Mouse (Mus musculus) liver, adult 2 months (tissue): Measurements from ENCODE around the gene Aff3. TPM values are rescaled to one million over a fixed set of nuclear protein-coding genes. Genes with fewer than 3 reads are reported as not detected.

Source experiments
- DNase-seq: peaks from one replicate; pipeline ENCODE4 v3.0.0-alpha.2; 2011; ENCODE audit warnings: low read depth, low spot score; ENCODE audit errors: extremely low read depth
- H3K27ac ChIP-seq: fragments of 200-500 bp; replicated peaks from 2 replicates; pipeline ENCODE4 v1.5.1; 2012; ENCODE audit warnings: low read depth, mild to moderate bottlenecking, control low read depth, inconsistent platforms, low read length; ENCODE audit not compliant: insufficient read depth
- H3K27me3 ChIP-seq: fragments of 200-500 bp; 2 replicates; pipeline ENCODE4 v1.6.1; 2012; ENCODE audit warnings: mild to moderate bottlenecking, moderate library complexity, low read length, inconsistent platforms; ENCODE audit not compliant: control insufficient read depth, insufficient read depth
- H3K36me3 ChIP-seq: fragments of 200-500 bp; 2 replicates; pipeline ENCODE4 v1.6.1; 2012; ENCODE audit warnings: low read length, inconsistent platforms; ENCODE audit not compliant: control insufficient read depth, insufficient read depth
- H3K4me1 ChIP-seq: fragments of 200-500 bp; 2 replicates; pipeline ENCODE4 v1.6.1; 2011; ENCODE audit warnings: low read length; ENCODE audit not compliant: control insufficient read depth, insufficient read depth
- H3K4me3 ChIP-seq: fragments of 200-500 bp; 2 replicates; pipeline ENCODE4 v1.5.1; 2011; ENCODE audit warnings: low read depth, mild to moderate bottlenecking, control low read depth, low read length, moderate library complexity; ENCODE audit not compliant: insufficient read depth
- H3K79me2 ChIP-seq: fragments of 200-500 bp; 2 replicates; pipeline ENCODE4 v1.6.1; 2012; ENCODE audit warnings: inconsistent platforms, mild to moderate bottlenecking, low read length, moderate library complexity; ENCODE audit not compliant: control insufficient read depth, insufficient read depth
- H3K9ac ChIP-seq: fragments of 200-500 bp; 2 replicates; pipeline ENCODE4 v1.6.1; 2012; ENCODE audit warnings: low read depth, mild to moderate bottlenecking, control low read depth, inconsistent platforms, low read length
- CTCF ChIP-seq: fragments of 200-500 bp; IDR thresholded peaks from 2 replicates; pipeline ENCODE4 v1.5.1; 2011; ENCODE audit warnings: low read depth, low read length, control low read depth
- POLR2A ChIP-seq: fragments of 200-500 bp; IDR thresholded peaks from 2 replicates; pipeline ENCODE4 v1.6.1; 2011; ENCODE audit warnings: low read length, control low read depth; ENCODE audit not compliant: insufficient read depth; ENCODE audit errors: extremely low read depth
- WGBS: fragments of 180-500 bp; shearing (Covaris S2); methylation state at CpG from one replicate; pipeline ENCODE4 v1.1.7; 2018; 5-methylcytosine and 5-hydroxymethylcytosine counted together
- polyA plus RNA-seq: library from polyadenylated mRNA; depleted of rRNA; stranded (reverse); fragments of >200 nt; gene quantifications from 2 replicates; pipeline ENCODE4 v1.2.3, GENCODE M21; 2012
- total RNA-seq: library from RNA; depleted of rRNA; stranded (reverse); fragments of >200 nt; gene quantifications from 2 replicates; pipeline ENCODE4 v1.2.3, GENCODE M21; 2014

Gene Aff3
- total and polyA plus RNA-seq, 2 experiments: 0.18 to 0.28 TPM

- Histone ChIP-seq H3K9ac (no peak overlapping the region), H3K4me1 (no peaks in the 10 kb centered on the region), H3K79me2 (no peaks in the 10 kb centered on the region), H3K27me3 (no peaks in the 10 kb centered on the region), H3K4me3 (no peak overlapping the region), H3K27ac (no peak overlapping the region), H3K36me3 (no peaks in the 10 kb centered on the region)
- WGBS: 75% methylated on average over 5 of the region's 5 CpGs
- no peak for TF ChIP-seq CTCF
- no peak for TF ChIP-seq POLR2A
- no peak for DNase-seq
Observed at GRCm38 (mm10) chr1:38671019-38671418, 6.3 kb upstream of the Aff3 start.

GRCm38 (mm10) chr1:38668327-38668726 is 3.6 kb upstream of the Aff3 start:
- Histone ChIP-seq H3K4me1 (no peaks in the 10 kb centered on the region), H3K79me2 (no peaks in the 10 kb centered on the region), H3K36me3 (no peaks in the 10 kb centered on the region), H3K27me3 (no peaks in the 10 kb centered on the region), H3K27ac (no peak overlapping the region), H3K4me3 (no peak overlapping the region), H3K9ac (no peak overlapping the region)
- TF ChIP-seq POLR2A (no peak), CTCF (no peak)
- DNase-seq: no peak
- WGBS: 86% methylated on average over 10 of the region's 10 CpGs

GRCm38 (mm10) chr1:38667892-38668291 is 3.1 kb upstream of the Aff3 start:
- Histone ChIP-seq H3K79me2 (no peaks in the 10 kb centered on the region), H3K4me3 (no peak overlapping the region), H3K27me3 (no peaks in the 10 kb centered on the region), H3K4me1 (no peaks in the 10 kb centered on the region), H3K36me3 (no peaks in the 10 kb centered on the region), H3K9ac (no peak overlapping the region), H3K27ac (no peak overlapping the region)
- 76% methylated on average over 9 of the region's 9 CpGs for WGBS
- TF ChIP-seq CTCF (no peak), POLR2A (no peak)
- DNase-seq: no peak

- 82% methylated on average over 10 of the region's 10 CpGs for WGBS
- Histone ChIP-seq H3K9ac (no peak overlapping the region), H3K79me2 (no peaks in the 10 kb centered on the region), H3K27ac (no peak overlapping the region), H3K27me3 (no peaks in the 10 kb centered on the region), H3K36me3 (no peaks in the 10 kb centered on the region), H3K4me3 (no peak overlapping the region), H3K4me1 (no peaks in the 10 kb centered on the region)
- TF ChIP-seq POLR2A (no peak), CTCF (no peak)
- no peak for DNase-seq
Observed at GRCm38 (mm10) chr1:38666766-38667118, 2.0 kb upstream of the Aff3 start.

- Histone ChIP-seq H3K36me3 (no peaks in the 10 kb centered on the region), H3K9ac (no peak overlapping the region), H3K4me1 (no peaks in the 10 kb centered on the region), H3K27ac (no peak overlapping the region), H3K79me2 (no peaks in the 10 kb centered on the region), H3K4me3 (no peak overlapping the region), H3K27me3 (no peaks in the 10 kb centered on the region)
- TF ChIP-seq POLR2A: no peak
- no peak for TF ChIP-seq CTCF
- peak; percentile 3 for DNase-seq
- 71% methylated on average over 5 of the region's 5 CpGs for WGBS
Observed at GRCm38 (mm10) chr1:38666111-38666765, 1.5 kb upstream of the Aff3 start.

GRCm38 (mm10) chr1:38665611-38666010 is 856 bp upstream of the Aff3 start:
- Histone ChIP-seq H3K27me3 (no peaks in the 10 kb centered on the region), H3K27ac (no peak overlapping the region)
- WGBS: 79% methylated on average over 1 of the region's 1 CpGs

More at GRCm38 (mm10) chr1:38665611-38666010, 856 bp upstream of the Aff3 start:
- TF ChIP-seq CTCF: no peak
- TF ChIP-seq POLR2A: no peak
- Histone ChIP-seq H3K36me3 (no peaks in the 10 kb centered on the region), H3K79me2 (no peaks in the 10 kb centered on the region), H3K9ac (no peak overlapping the region), H3K4me3 (no peak overlapping the region), H3K4me1 (no peaks in the 10 kb centered on the region)
- no peak for DNase-seq
